In the genomic region with DNA sequence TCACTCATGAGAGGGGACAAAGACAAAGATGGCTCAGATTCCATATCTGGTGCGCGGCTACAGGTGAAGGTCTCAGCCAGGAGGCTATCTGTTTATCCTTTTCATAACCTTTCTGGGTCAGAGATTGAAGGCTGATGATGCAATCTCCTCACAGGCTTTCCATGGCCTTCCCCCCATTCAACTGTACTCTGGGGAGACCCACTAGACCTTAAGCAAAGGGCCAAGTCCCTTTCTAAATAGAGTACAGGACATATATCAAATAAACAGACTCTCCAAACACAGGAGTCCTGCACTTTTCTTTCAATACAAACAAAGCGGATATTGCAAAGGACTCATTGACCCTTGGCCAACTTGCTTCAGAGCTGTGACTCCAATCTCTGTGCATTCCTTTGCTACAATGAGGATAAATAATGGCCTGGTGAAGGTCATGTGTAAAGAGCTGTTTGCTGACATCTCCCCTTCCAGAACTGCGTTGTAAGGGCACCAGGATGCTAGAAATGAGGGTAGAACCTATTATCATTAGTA, we compare ENCODE assay signal across 26 mouse cellular contexts.
DNase-seq lines count a peak whose midpoint lies in the region; ATAC-seq and TF ChIP-seq lines count a peak whose summit lies in the region.
"Had no signal": no experiment of that assay in that cellular context is flagged by ENCODE, and none has a peak within 500 bp of the region (broad histone marks: within the 10 kb centered on the region; RNA-seq: fewer than 3 reads in every experiment).

No protein-coding gene starts in this region.

- no peaks in the 10 kb centered on the region for H3K4me1 ChIP-seq in liver, embryonic 13.5 days (replicated peaks)
- H3K4me1 ChIP-seq in liver, postnatal 0 days (ENCODE audit: insufficient read depth): peaks cover 3% of the 10 kb centered on the region; the same call in 1 of the 2 replicates
- no peaks in the 10 kb centered on the region; the same call in 1 of the 2 replicates for H3K4me1 ChIP-seq in midbrain, embryonic 16.5 days (ENCODE audit: control insufficient read depth, insufficient read depth, low read length)
- H3K4me1 ChIP-seq: embryonic facial prominence, embryonic 12.5 days; hindbrain, embryonic 15.5 days; megakaryocyte, embryonic 14.5 days had no signal

- 59% methylated on average over 4 of the region's 4 CpGs for WGBS in liver, embryonic 13.5 days (ENCODE audit: insufficient replicate concordance)
- WGBS in liver, postnatal 0 days (ENCODE audit: insufficient replicate concordance): 60% methylated on average over 4 of the region's 4 CpGs
- 90% methylated on average over 4 of the region's 4 CpGs for WGBS in midbrain, embryonic 16.5 days

- peak; percentile 45; the same call in 1 of the 2 replicates for TF ChIP-seq EP300 in liver, postnatal 0 days (IDR thresholded peaks at IDR 0.05; ENCODE audit: low read depth)

- H3K36me3 ChIP-seq in liver, embryonic 13.5 days: no peaks in the 10 kb centered on the region
- H3K36me3 ChIP-seq in liver, postnatal 0 days (replicated peaks; ENCODE audit: insufficient read depth, low read length): no peaks in the 10 kb centered on the region
- H3K36me3 ChIP-seq in midbrain, embryonic 16.5 days (ENCODE audit: control insufficient read depth, insufficient read depth, low read length): no peaks in the 10 kb centered on the region
- H3K36me3 ChIP-seq: embryonic facial prominence, embryonic 12.5 days; hindbrain, embryonic 10.5 days; hindbrain, embryonic 15.5 days; kidney, embryonic 15.5 days; limb, embryonic 13.5 days; midbrain, embryonic 12.5 days had no signal

- H3K4me2 ChIP-seq in liver, embryonic 13.5 days: no peak overlapping the region
- no peak overlapping the region for H3K4me2 ChIP-seq in liver, postnatal 0 days (ENCODE audit: low read depth, low read length)
- H3K4me2 ChIP-seq in midbrain, embryonic 16.5 days (ENCODE audit: low read length): no peak overlapping the region
- H3K4me2 ChIP-seq: embryonic facial prominence, embryonic 12.5 days; hindbrain, embryonic 15.5 days; kidney, embryonic 15.5 days; limb, embryonic 13.5 days; midbrain, embryonic 12.5 days had no signal

- H3K9me3 ChIP-seq in liver, embryonic 13.5 days (replicated peaks): no peaks in the 10 kb centered on the region
- no peaks in the 10 kb centered on the region for H3K9me3 ChIP-seq in liver, postnatal 0 days (ENCODE audit: low read length)
- H3K9me3 ChIP-seq in midbrain, embryonic 16.5 days (replicated peaks; ENCODE audit: control insufficient read depth, low read length, poor library complexity, severe bottlenecking): no peaks in the 10 kb centered on the region
- H3K9me3 ChIP-seq: embryonic facial prominence, embryonic 12.5 days; hindbrain, embryonic 10.5 days; hindbrain, embryonic 15.5 days; kidney, embryonic 15.5 days; limb, embryonic 13.5 days; midbrain, embryonic 12.5 days had no signal

- no peak overlapping the region for H3K4me3 ChIP-seq in liver, embryonic 13.5 days (replicated peaks)
- H3K4me3 ChIP-seq in liver, postnatal 0 days (ENCODE audit: low read depth, low read length): no peak overlapping the region
- H3K4me3 ChIP-seq in midbrain, embryonic 16.5 days (ENCODE audit: low read depth, low read length): no peak overlapping the region
- H3K4me3 ChIP-seq: embryonic facial prominence, embryonic 12.5 days; hindbrain, embryonic 10.5 days; hindbrain, embryonic 15.5 days; kidney, embryonic 15.5 days; layer of hippocampus, adult 2 months; left cerebral cortex, adult 2 months; limb, embryonic 13.5 days; megakaryocyte, embryonic 14.5 days; midbrain, embryonic 12.5 days had no signal

- no peak overlapping the region for H3K9ac ChIP-seq in liver, embryonic 13.5 days
- H3K9ac ChIP-seq in liver, postnatal 0 days (replicated peaks): no peak overlapping the region
- no peak overlapping the region for H3K9ac ChIP-seq in midbrain, embryonic 16.5 days (ENCODE audit: low read depth, low read length)
- H3K9ac ChIP-seq: embryonic facial prominence, embryonic 12.5 days; hindbrain, embryonic 15.5 days; kidney, embryonic 15.5 days; limb, embryonic 13.5 days; midbrain, embryonic 12.5 days had no signal

- H3K27me3 ChIP-seq in liver, embryonic 13.5 days: no peaks in the 10 kb centered on the region
- no peaks in the 10 kb centered on the region for H3K27me3 ChIP-seq in liver, postnatal 0 days (ENCODE audit: insufficient read depth, low read length)
- H3K27me3 ChIP-seq in midbrain, embryonic 16.5 days (ENCODE audit: control insufficient read depth, insufficient read depth, low read depth, low read length): no peaks in the 10 kb centered on the region
- H3K27me3 ChIP-seq: embryonic facial prominence, embryonic 12.5 days; hindbrain, embryonic 15.5 days; kidney, embryonic 15.5 days; limb, embryonic 13.5 days; megakaryocyte, embryonic 14.5 days; midbrain, embryonic 12.5 days; Patski had no signal

- TF ChIP-seq CTCF in liver, postnatal 0 days (IDR thresholded peaks at IDR 0.05; ENCODE audit: low read depth): no peak

- ATAC-seq in liver, embryonic 13.5 days (ENCODE audit: low read depth): peak; percentile 70
- ATAC-seq in liver, postnatal 0 days: peak; percentile 91
- ATAC-seq in midbrain, embryonic 16.5 days: no peak
- ATAC-seq: forebrain, embryonic 14.5 days; inflammation-experienced regulatory T-cells, adult 6 months; Patski had no signal

- DNase-seq in adrenal gland, postnatal 14 days: peak; percentile 9
- no peak for DNase-seq in adrenal gland, adult 8-10 months
- peak; percentile 6 to 44 for DNase-seq in lung, adult 18-20 months
- DNase-seq in lung, postnatal 4 days: no peak
- DNase-seq in liver, embryonic 13.5 days: no peak
- peak; percentile 19 for DNase-seq in liver, postnatal 0 days
- DNase-seq: cerebellum, adult 18-20 months; cerebellum, postnatal 25 days; gastrocnemius, postnatal 14 days; kidney, adult 11 months; kidney, postnatal 36 days; thymus, adult 2 months; thymus, postnatal 36 days had no signal

- no peak overlapping the region for H3K27ac ChIP-seq in liver, embryonic 13.5 days
- peak overlapping the region; percentile 70 for H3K27ac ChIP-seq in liver, postnatal 0 days (ENCODE audit: low read depth)
- H3K27ac ChIP-seq in midbrain, embryonic 16.5 days (ENCODE audit: low read length): no peak overlapping the region
- H3K27ac ChIP-seq: embryonic facial prominence, embryonic 12.5 days; hindbrain, embryonic 10.5 days; hindbrain, embryonic 15.5 days; kidney, embryonic 15.5 days; layer of hippocampus, adult 2 months; left cerebral cortex, adult 2 months; limb, embryonic 13.5 days; midbrain, embryonic 12.5 days had no signal

Comparison
In these comparisons a context has a peak if more than half of its experiments do, and no peak if none do; other contexts are left out.
1. DNase-seq: peak in adrenal gland, postnatal 14 days (single experiment), lung, adult 18-20 months (2 of 2) and liver, postnatal 0 days (single experiment); none in adrenal gland, adult 8-10 months (single experiment), lung, postnatal 4 days (0 of 2) and liver, embryonic 13.5 days (single experiment).